Mouse (Mus musculus) stomach, embryonic 14.5 days (tissue): Measurements from ENCODE around the gene Them5. TPM values are rescaled to one million over a fixed set of nuclear protein-coding genes. Genes with fewer than 3 reads are reported as not detected.
A peak's percentile ranks its signal among the peaks of the same experiment; 100 is the strongest.

Experiments
- ATAC-seq: fragments of 200-750 bp; cut with Nextera tagmentation; 2 replicates; pipeline ENCODE4 v1.8.0; 2017; ENCODE audit warnings: low read depth, moderate TSS enrichment; ENCODE audit not compliant: insufficient number of reproducible peaks, insufficient read depth, low FRiP score
- H3K27ac ChIP-seq: fragments of 300-500 bp; sonication (generic); 2 replicates; pipeline ENCODE4 v1.5.1; 2014; ENCODE audit warnings: mild to moderate bottlenecking, low read length, moderate library complexity, mixed read lengths
- H3K27me3 ChIP-seq: fragments of 300-500 bp; sonication (generic); 2 replicates; pipeline ENCODE4 v1.6.1; 2014; ENCODE audit warnings: low read length, control low read depth, mixed read lengths; ENCODE audit not compliant: control insufficient read depth, insufficient read depth
- H3K36me3 ChIP-seq: fragments of 300-500 bp; sonication (generic); 2 replicates; pipeline ENCODE4 v1.6.1; 2014; ENCODE audit warnings: mild to moderate bottlenecking, control low read depth, low read length, moderate library complexity, mixed read lengths; ENCODE audit not compliant: control insufficient read depth, insufficient read depth
- H3K4me1 ChIP-seq: fragments of 300-500 bp; sonication (generic); 2 replicates; pipeline ENCODE4 v1.6.1; 2014; ENCODE audit warnings: low read length, control low read depth, mixed read lengths; ENCODE audit not compliant: control insufficient read depth, insufficient read depth
- H3K4me2 ChIP-seq: fragments of 300-500 bp; sonication (generic); replicated peaks from 2 replicates; pipeline ENCODE4 v1.6.1; 2014; ENCODE audit warnings: low read depth, low read length, control low read depth
- H3K4me3 ChIP-seq: fragments of 300-500 bp; sonication (generic); 2 replicates; pipeline ENCODE4 v1.5.1; 2014; ENCODE audit warnings: low read depth, low read length, control low read depth
- H3K9ac ChIP-seq: fragments of 300-500 bp; sonication (generic); replicated peaks from 2 replicates; pipeline ENCODE4 v1.6.1; 2014; ENCODE audit warnings: low read depth, mild to moderate bottlenecking, control low read depth, low read length, moderate library complexity, mixed read lengths
- H3K9me3 ChIP-seq: fragments of 300-500 bp; sonication (generic); 2 replicates; pipeline ENCODE4 v1.6.1; 2016; ENCODE audit warnings: low read depth, low read length, control low read depth; ENCODE audit not compliant: control insufficient read depth
- WGBS: fragments of 180-500 bp; shearing (Covaris S2); extraction: QIAGEN DNeasy Blood & Tissue Kit; methylation state at CpG from one replicate; pipeline ENCODE4 v1.1.7; 2014; 5-methylcytosine and 5-hydroxymethylcytosine counted together
- polyA plus RNA-seq: library from polyadenylated mRNA; unstranded; fragments of >200 nt; fragmentation: Nextera tagmentation; extraction: Ambion mirVana; gene quantifications from 2 replicates; pipeline ENCODE4 v1.2.1, GENCODE M21; 2014

The Them5 gene
- polyA plus RNA-seq: 1.4 and 1.6 TPM in 2 replicates

DNA sequence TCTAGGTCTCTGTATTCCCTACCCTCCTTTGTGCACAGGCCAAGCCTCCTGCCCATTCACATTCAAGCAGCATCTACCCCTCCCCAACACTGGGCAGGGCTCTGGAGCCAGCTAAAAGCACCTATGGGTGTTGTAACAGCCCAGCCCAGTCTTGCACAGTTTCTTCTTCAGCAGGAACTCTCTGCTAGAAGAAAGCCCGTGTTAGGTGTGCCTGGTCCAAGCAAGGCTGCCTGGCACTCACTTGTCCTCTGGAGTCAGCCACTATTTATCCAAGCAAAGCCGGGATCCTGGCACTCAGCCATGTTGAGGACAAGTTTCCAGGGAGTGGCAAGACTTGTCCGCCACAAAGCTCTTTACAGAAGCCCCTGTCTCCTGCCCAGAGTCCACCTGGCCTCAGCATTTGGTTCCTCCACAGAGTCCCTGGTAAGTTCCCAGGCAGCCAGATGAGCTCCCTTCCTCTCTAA, at the start of gene Them5:
TSS of gene Them5 (plus strand) at position 141 of the 464 bp plus-strand sequence.
- ATAC-seq: no peak
- Histone ChIP-seq H3K4me1 (no peaks in the 10 kb centered on the region), H3K4me3 (no peak within 1 kb of the TSS), H3K9me3 (no peaks in the 10 kb centered on the region), H3K9ac (no peak within 1 kb of the TSS), H3K27me3 (no peaks in the 10 kb centered on the region), H3K27ac (no peak within 1 kb of the TSS), H3K36me3 (no peaks in the 10 kb centered on the region), H3K4me2 (no peak within 1 kb of the TSS)
- 37% methylated on average over 3 of the region's 3 CpGs for WGBS

DNA sequence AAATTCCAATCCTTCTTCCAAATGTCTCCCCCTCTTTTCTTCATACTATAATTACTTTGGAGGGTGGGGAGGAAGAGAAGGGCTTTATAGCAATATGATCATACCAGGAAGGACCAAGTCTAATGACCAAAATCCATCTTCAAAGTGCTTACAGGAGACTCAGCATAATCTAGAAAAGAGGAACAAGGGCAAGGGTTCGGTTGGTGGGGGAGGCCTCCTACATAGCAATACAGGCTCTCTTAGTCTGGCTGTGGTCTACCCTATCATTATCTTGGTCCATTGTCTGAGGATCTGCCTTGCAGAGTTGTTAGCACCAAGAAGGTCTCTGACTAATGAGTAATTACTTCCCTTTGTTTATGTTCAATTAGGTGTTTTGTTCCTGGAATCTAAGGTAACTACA, 36.4 kb upstream of the Them5 start:
- no peak overlapping the region for H3K4me3 ChIP-seq
- H3K9me3 ChIP-seq: no peaks in the 10 kb centered on the region
- H3K4me2 ChIP-seq: no peak overlapping the region
- H3K27ac ChIP-seq: no peak overlapping the region
- no peaks in the 10 kb centered on the region for H3K36me3 ChIP-seq
- H3K9ac ChIP-seq: no peak overlapping the region
- ATAC-seq: no peak
- no peaks in the 10 kb centered on the region for H3K27me3 ChIP-seq
- WGBS: 78% methylated on average over 1 of the region's 1 CpGs
- H3K4me1 ChIP-seq: no peaks in the 10 kb centered on the region

DNA sequence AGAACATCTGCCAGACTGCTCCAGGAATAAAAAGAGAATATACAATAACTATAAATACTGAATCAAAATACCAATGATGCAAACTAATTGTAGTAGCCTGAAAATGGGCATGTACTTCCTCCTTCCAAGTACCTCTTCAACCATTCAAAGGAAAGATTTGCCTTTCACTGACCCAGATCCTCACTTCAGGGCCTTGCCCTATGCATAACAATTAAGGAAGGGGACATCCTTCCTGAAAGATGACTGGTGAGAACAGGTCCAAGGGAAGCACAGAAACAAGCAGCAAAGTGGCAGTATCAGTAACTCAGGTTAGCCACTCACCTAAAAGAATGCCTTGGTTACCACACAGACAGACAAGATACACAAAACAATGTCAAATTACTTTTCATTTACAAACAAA, 34.9 kb upstream of the Them5 start:
- ATAC-seq: no peak

DNA sequence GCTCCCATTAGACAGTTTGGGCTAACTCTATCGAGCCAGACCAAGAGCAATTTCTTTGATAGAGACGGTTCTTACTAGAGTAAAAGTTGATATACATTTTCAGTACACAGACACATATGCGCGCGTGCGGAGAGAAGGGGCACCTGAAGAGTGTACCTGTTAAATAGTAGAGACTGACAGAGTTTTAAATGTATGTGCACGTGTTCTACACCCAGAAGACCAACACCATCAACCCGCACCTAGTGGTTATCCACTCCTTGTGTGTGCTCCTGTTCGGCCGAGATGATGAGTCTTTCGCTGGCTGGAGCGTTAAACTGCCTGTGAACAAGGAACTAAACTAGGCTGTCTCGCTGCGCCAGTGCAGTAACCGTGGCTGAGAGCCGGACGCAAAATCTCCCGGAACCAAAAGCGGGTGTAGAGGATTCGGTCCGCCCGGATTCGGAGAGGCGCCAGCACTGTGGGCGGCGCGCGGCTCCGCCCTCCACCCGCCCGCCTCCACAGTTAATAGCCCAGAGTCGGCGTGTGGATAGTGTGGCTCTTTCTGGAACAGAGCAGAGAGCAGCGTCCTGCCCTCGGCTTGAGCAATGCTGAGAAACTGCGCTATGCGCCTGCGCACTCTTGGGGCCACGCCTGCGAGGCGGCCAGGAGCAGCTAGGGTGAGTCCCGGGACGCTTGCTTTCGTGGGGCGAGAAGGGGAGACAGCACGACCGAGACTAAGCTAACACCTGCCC, 32.1 kb upstream of the Them5 start, which contains the start of gene Them4:
TSS of gene Them4 (plus strand) at position 457 of the 731 bp plus-strand sequence.
- Histone ChIP-seq H3K36me3 (no peaks in the 10 kb centered on the region), H3K9ac (peak within 1 kb of the TSS; percentile 41), H3K27ac (peak within 1 kb of the TSS; percentile 81), H3K4me2 (peak within 1 kb of the TSS; percentile 69), H3K4me1 (no peaks in the 10 kb centered on the region), H3K27me3 (no peaks in the 10 kb centered on the region), H3K4me3 (peak within 1 kb of the TSS; percentile 54), H3K9me3 (no peaks in the 10 kb centered on the region)
- ATAC-seq: peak; percentile 99
- 3% methylated on average over 47 of the region's 47 CpGs for WGBS

More for the DNA sequence above, 34.9 kb upstream of the Them5 start:
- Histone ChIP-seq H3K4me1 (no peaks in the 10 kb centered on the region), H3K4me2 (no peak overlapping the region), H3K9ac (no peak overlapping the region), H3K36me3 (no peaks in the 10 kb centered on the region), H3K9me3 (no peaks in the 10 kb centered on the region), H3K27me3 (no peaks in the 10 kb centered on the region), H3K27ac (no peak overlapping the region), H3K4me3 (no peak overlapping the region)

DNA sequence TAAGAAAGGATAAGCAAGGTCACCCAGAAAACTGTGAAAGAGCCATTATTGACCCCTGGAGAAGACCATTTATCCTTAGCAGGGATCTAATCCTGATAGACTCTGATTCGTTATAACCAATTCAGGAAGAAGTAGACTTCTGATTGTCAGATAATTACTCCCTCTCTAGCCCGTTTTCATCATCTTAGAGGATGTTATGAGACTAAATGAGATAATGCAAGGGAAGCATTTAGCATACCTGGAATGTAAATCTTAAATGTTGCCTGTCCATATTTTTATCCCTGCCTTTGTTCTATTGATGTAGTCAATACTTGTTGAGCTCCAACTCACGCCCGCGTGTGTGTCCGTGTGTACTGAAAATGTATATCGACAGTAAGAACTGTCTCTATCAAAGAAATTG, 31.4 kb upstream of the Them5 start:
- no peak for ATAC-seq
- H3K4me3 ChIP-seq: peak overlapping the region; percentile 54
- no peaks in the 10 kb centered on the region for H3K36me3 ChIP-seq
- no peaks in the 10 kb centered on the region for H3K27me3 ChIP-seq
- H3K9me3 ChIP-seq: no peaks in the 10 kb centered on the region
- 44% methylated on average over 7 of the region's 7 CpGs for WGBS
- peak overlapping the region; percentile 41 for H3K9ac ChIP-seq
- peak overlapping the region; percentile 81 for H3K27ac ChIP-seq
- no peaks in the 10 kb centered on the region for H3K4me1 ChIP-seq
- H3K4me2 ChIP-seq: peak overlapping the region; percentile 69

DNA sequence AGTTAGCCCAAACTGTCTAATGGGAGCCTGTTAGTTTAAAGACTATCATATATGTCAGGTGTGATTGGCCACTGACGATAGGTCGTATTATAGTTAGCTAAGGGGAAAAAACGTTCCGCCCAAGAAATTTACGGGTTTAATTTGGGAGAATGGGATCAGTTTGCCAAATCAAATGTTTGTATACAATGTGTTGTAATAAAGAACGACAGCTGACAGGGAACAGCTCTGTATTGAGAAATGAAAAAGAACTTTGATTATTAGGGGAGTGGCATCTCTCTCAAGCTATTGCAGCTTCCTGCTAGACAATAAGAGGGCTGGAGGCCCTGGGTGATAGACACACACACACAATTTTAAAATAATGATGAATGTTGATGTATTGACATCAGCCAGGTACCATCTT, 31.0 kb upstream of the Them5 start:
- Histone ChIP-seq H3K4me2 (peak overlapping the region; percentile 69), H3K27me3 (no peaks in the 10 kb centered on the region), H3K36me3 (no peaks in the 10 kb centered on the region), H3K4me3 (peak overlapping the region; percentile 54), H3K9me3 (no peaks in the 10 kb centered on the region), H3K4me1 (no peaks in the 10 kb centered on the region), H3K9ac (no peak overlapping the region), H3K27ac (no peak overlapping the region)
- 74% methylated on average over 6 of the region's 6 CpGs for whole genome bisulfite sequencing
- no peak for ATAC-seq

DNA sequence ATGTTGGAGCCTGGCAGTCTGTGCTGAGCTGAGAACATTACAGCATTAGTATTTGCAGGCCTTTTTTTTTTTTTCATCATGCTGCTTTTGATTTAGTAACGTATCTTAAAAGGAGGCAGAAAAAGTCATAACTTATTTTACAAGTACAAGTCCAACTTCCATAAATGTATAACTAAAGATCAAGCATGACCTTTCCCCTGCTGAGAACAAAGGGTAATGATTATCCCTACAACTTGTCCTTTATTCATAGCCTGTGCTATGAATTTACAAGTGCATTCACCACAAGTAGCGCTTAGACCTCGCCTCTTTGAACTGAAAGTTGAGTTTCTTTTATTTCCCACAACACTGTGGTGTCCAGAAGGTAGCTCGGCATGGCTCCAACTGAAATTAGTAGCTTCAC, 30.5 kb upstream of the Them5 start:
- H3K4me3 ChIP-seq: no peak overlapping the region

DNA sequence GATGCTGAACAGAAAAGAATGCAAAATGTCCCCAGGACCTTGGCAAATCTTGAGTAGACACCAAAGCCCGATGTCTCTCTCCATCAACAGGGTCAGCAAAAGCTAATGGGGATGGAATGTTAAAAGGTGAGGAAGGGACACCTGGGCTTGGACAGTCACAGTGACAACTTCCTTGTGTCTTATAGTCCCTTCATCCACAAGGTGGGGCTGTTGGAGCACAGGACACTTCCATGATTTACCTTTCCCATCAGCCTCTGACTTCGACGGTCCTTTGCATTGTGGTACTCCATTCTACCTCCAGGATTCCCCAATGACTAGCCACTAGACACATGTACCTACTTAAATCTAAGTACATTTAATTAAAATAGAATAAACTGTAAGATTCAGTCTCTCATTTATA, 13.2 kb upstream of the Them5 start:
- 53% methylated on average over 3 of the region's 3 CpGs for WGBS
- Histone ChIP-seq H3K27ac (no peak overlapping the region), H3K4me1 (no peaks in the 10 kb centered on the region), H3K4me2 (no peak overlapping the region), H3K4me3 (no peak overlapping the region), H3K36me3 (peaks cover 4% of the 10 kb centered on the region; the same call in 1 of the 2 replicates), H3K27me3 (no peaks in the 10 kb centered on the region), H3K9me3 (no peaks in the 10 kb centered on the region), H3K9ac (no peak overlapping the region)
- ATAC-seq: no peak

More for the DNA sequence above, 30.5 kb upstream of the Them5 start:
- no peaks in the 10 kb centered on the region for H3K9me3 ChIP-seq
- no peak overlapping the region for H3K4me2 ChIP-seq
- H3K27ac ChIP-seq: no peak overlapping the region
- H3K36me3 ChIP-seq: no peaks in the 10 kb centered on the region
- H3K27me3 ChIP-seq: no peaks in the 10 kb centered on the region
- 71% methylated on average over 4 of the region's 4 CpGs for WGBS
- H3K9ac ChIP-seq: no peak overlapping the region
- no peaks in the 10 kb centered on the region for H3K4me1 ChIP-seq
- ATAC-seq: no peak
